ENCODE assay signal across 12 mouse cellular contexts in the genomic region with DNA sequence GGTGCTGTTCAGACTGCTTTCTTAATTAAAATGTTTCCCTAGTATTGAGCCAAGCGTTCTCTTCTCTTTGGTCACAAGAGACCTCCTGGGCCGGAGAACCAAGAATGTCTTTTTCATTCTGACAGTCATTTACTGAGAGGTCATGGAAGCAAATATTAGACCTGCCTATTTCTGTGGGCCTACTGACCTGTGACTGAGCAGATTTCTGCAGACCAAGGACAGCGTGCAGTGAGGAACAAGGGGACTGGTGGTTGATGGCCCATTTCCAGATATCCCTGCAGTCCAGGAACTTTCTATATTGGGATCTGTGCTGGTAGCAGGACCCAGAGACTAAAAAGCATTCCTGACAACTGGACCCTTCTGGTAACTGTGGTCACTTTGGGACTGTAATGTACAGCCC.
"Had no signal": no experiment of that assay in that cellular context is flagged by ENCODE, and none has a peak within 500 bp of the region (broad histone marks: within the 10 kb centered on the region; RNA-seq: fewer than 3 reads in every experiment).

No protein-coding gene starts in this region.

- DNase-seq: kidney, adult 8-10 months; kidney, postnatal 25 days; layer of hippocampus, adult 9-11 months; layer of hippocampus, postnatal 36 days; lung, adult 18-20 months; thymus, postnatal 36 days had no signal

- H3K4me1 ChIP-seq: limb, embryonic 12.5 days; midbrain, embryonic 12.5 days; neural tube, embryonic 13.5 days; stomach, embryonic 15.5 days had no signal

- H3K4me3 ChIP-seq: limb, embryonic 12.5 days; midbrain, embryonic 12.5 days; neural tube, embryonic 13.5 days; stomach, embryonic 15.5 days had no signal

- H3K9ac ChIP-seq: limb, embryonic 12.5 days; liver, embryonic 14.5 days; midbrain, embryonic 12.5 days; neural tube, embryonic 13.5 days; stomach, embryonic 15.5 days had no signal

- H3K36me3 ChIP-seq: limb, embryonic 12.5 days; midbrain, embryonic 12.5 days; neural tube, embryonic 13.5 days; stomach, embryonic 15.5 days had no signal

- H3K27ac ChIP-seq: limb, embryonic 12.5 days; liver, embryonic 14.5 days; midbrain, embryonic 12.5 days; neural tube, embryonic 13.5 days; stomach, embryonic 15.5 days had no signal

- H3K9me3 ChIP-seq: limb, embryonic 12.5 days; midbrain, embryonic 12.5 days; neural tube, embryonic 13.5 days; stomach, embryonic 15.5 days had no signal

- H3K4me2 ChIP-seq: limb, embryonic 12.5 days; midbrain, embryonic 12.5 days; neural tube, embryonic 13.5 days; stomach, embryonic 15.5 days had no signal

- H3K27me3 ChIP-seq: limb, embryonic 12.5 days; midbrain, embryonic 12.5 days; neural tube, embryonic 13.5 days; stomach, embryonic 15.5 days had no signal

- ATAC-seq: midbrain, embryonic 16.5 days had no signal
